Mouse (Mus musculus) heart, postnatal 36 days (tissue): ENCODE data around the gene Rgs10. TPM values are rescaled to one million over a fixed set of nuclear protein-coding genes. Genes with fewer than 3 reads are reported as not detected.
A peak's percentile ranks its signal among the peaks of the same experiment; 100 is the strongest.
"Not testable (repeated sequence)": the region's sequence is repeated elsewhere in the genome, so short reads cannot be mapped to it uniquely, and the experiment has no call there.

Experiments used
- DNase-seq, 2 experiments: peaks; one replicate each; pipeline ENCODE4 v3.0.0; 2021 to 2022
- intact Hi-C: fragments of 180-260 bp; cut with DNase I; formaldehyde crosslinking; loops from one replicate; pipeline ENCODE4 v1.15.1; 2025
- total RNA-seq, 2 experiments: library from RNA; stranded (reverse); gene quantifications; 2 replicates each; pipeline ENCODE4 v1.2.3; 2021

Rgs10 gene
- total RNA-seq, 2 experiments from 2014 or later, result 9.5 to 12.1 TPM

GRCm38 (mm10) chr7:128349751-128350150, 68.8 kb downstream of the Rgs10 start:
- intact Hi-C loops, result no loop called here
- DNase-seq, result no peak

DNA sequence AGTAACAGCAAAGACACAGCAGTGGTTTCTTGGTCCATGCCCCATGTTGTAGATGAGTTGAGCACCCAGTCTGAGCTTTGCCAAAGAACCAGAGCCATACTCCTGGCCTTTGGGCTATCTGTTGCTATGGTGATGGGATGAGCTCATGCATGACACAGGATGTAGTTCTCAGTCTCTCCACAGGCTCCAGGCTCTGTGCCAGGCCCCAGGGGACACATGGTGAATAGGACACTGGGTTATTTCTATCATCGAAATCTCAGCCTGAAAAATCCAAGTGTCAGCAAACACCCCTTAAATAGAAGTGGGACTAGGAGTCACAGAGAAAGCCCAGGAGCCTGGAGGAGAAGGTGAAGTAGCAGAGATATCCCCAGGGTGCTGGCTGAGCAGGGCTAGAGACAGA, 70.0 kb downstream of the Rgs10 start:
- peak; percentile 31 to 39 for DNase-seq
- intact Hi-C loops, result no loop called here

- no peak for DNase-seq
- intact Hi-C loops, result no loop called here
Measured at GRCm38 (mm10) chr7:128346991-128347390, 71.6 kb downstream of the Rgs10 start.

- intact Hi-C loops, result no loop called here
Measured at GRCm38 (mm10) chr7:128346522-128346921, 72.0 kb downstream of the Rgs10 start.

GRCm38 (mm10) chr7:128345691-128346090, 72.9 kb downstream of the Rgs10 start:
- DNase-seq, result no peak
- intact Hi-C loops, result loop anchor here (1.0 kb wide), 2 partner anchors 98 to 108 kb away; partner anchors contain the start of gene Armc5

More at GRCm38 (mm10) chr7:128346522-128346921, 72.0 kb downstream of the Rgs10 start:
- no peak for DNase-seq

DNA sequence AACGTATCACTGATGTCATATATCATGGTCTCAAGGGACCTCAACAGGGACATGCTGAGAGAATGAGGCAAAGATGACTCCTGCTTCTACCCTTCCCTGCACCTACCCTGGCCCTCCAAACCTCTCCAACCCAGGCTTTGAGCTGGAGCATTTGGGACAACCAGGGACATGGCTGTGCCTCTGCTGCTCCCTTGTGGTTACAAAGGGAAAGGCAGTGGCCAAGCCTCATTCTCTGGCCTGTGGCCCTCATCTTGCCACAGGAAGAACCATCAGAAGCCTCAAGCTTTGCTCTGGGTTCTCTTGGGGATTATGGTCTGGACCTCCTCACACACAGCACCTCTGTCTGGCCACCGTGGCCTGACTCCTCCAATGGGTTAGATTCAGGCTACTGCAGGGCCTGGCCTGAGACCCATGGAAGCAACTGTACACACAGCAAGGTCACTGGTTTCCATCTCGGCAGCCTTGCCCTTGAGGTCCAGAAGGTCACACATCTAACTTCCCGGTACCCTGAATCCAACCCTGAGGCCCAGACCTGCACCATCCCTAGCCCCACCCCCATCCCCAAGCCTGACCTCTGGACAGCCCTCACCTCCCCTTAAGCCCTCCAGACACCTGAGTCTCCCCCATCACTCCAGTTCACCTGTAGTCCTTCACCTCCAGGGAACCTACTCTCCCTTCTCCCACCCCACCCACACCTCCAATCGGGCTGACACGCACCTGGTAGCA, 73.5 kb downstream of the Rgs10 start:
- DNase-seq, result peak; percentile 82
- intact Hi-C loops, result loop anchor here (1.0 kb wide), 3 partner anchors 40 to 108 kb away; partner anchors contain the start of gene Armc5

GRCm38 (mm10) chr7:128344488-128344887, 74.1 kb downstream of the Rgs10 start:
- intact Hi-C loops, result loop anchor here (1.0 kb wide), 1 partner anchor 39 kb away; no protein-coding TSS in a partner anchor
- no peak for DNase-seq

DNA sequence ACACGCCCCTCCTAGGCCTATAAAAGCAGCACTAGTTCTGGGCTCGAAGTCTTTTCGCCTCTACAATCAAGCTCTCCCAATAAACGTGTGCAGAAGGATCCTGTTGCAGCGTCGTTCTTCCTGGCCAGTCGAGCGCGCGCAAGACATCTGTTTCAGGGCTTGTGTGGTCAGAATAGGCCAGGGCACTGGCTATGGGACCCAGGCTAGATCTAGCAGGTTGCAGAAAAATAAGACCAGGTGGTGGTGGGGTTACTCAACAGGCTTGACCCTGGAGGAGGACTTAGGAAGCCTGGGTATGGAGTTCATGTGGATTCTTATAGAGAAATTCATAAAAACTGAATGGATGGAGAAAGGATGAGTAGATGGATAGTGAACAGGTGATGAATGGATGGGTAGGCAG, 75.9 kb downstream of the Rgs10 start:
- intact Hi-C loops, DNase-seq: not testable (repeated sequence)

DNA sequence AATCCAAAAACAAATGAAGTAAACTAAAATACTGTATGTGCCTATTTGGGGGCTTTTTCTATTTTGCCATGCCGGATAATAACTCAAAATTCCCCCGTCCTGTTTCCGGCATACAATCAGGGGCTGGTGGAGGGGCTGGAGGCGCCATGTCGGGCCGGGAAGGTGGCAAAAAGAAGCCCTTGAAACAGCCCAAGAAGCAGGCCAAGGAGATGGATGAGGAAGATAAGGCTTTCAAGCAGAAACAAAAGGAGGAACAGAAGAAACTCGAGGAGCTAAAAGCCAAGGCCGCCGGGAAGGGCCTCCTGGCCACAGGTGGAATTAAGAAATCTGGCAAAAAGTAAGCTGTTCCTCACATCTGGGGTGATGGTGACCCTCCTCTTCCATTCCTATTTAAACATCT, 78.2 kb downstream of the Rgs10 start:
- DNase-seq, result not testable (repeated sequence)

GRCm38 (mm10) chr7:128332896-128333295, 85.7 kb downstream of the Rgs10 start:
- DNase-seq, result no peak

More for the DNA sequence above, 78.2 kb downstream of the Rgs10 start:
- intact Hi-C loops, result not testable (repeated sequence)

DNA sequence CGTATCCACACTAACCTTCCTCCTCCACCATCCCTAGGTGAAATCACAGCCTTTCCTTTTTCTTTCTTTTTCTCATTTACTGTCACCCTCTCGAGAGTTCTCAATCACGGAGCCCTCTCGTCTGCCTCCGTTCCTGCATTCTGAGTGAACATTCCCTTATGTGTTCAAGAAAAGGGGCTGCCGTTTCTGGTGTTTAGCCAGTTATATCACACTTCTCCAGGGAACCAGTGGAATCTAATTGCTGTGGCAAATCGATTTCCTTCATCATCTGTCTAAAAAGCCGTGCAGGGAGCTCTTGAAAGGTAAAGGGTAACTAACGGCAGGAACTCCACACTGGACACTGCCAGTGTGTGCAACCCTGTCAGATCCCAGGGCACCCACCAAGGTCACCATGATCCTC, 87.6 kb downstream of the Rgs10 start:
- no peak for DNase-seq
- intact Hi-C loops, result no loop called here

More at GRCm38 (mm10) chr7:128332896-128333295, 85.7 kb downstream of the Rgs10 start:
- intact Hi-C loops, result no loop called here

GRCm38 (mm10) chr7:128324977-128325376, 93.6 kb downstream of the Rgs10 start:
- DNase-seq, result no peak
- intact Hi-C loops, result no loop called here

Other genes with a start within 250 kb of the Rgs10 start
- 1,000 to 10,000 TPM; 2,318 to 2,864 TPM for gene Cox6a2, start 212.4 kb downstream of the Rgs10 start, total RNA-seq
- gene Armc5, start 181.4 kb downstream of the Rgs10 start, total RNA-seq, result 1 to 10 TPM; 7.4 to 8.4 TPM
- gene 9130023H24Rik, start 180.7 kb downstream of the Rgs10 start, total RNA-seq, result 1 to 10 TPM; 2.9 to 4.2 TPM
- gene Tgfb1i1, start 171.9 kb downstream of the Rgs10 start, total RNA-seq, result 10 to 100 TPM; 17.4 to 20.8 TPM
- gene Slc5a2, start 153.1 kb downstream of the Rgs10 start, total RNA-seq, result not detected
- gene BC017158, start 120.6 kb downstream of the Rgs10 start, total RNA-seq, result 1 to 10 TPM; 5.2 to 6.3 TPM
- 10 to 100 TPM; 40.6 to 41.7 TPM for gene Tial1, start 43.0 kb upstream of the Rgs10 start, total RNA-seq
- gene Bag3, start 104.9 kb upstream of the Rgs10 start, total RNA-seq, result 100 to 1,000 TPM; 258 to 272 TPM
- gene Inpp5f, start 192.6 kb upstream of the Rgs10 start, total RNA-seq, result 1 to 10 TPM; 5.0 to 7.0 TPM